Mouse (Mus musculus): ENCODE results near the gene Foxp1. TPM values are rescaled to one million over a fixed set of nuclear protein-coding genes. Genes with fewer than 3 reads are reported as not detected.

Gene Foxp1
- total and polyA plus RNA-seq, 2 experiments from 2014 or later, result 112 to 167 TPM

- Histone ChIP-seq H3K9ac (no peak overlapping the region), H3K27me3 (ENCODE audit: insufficient read depth, low read length) (no peaks in the 10 kb centered on the region), H3K36me3 (ENCODE audit: insufficient read depth) (no peaks in the 10 kb centered on the region; the same call in 1 of the 2 replicates), H3K27ac (ENCODE audit: low read depth, low read length) (0 out of 2 replicates have a peak overlapping the region, but pooled peaks have one; percentile 40), H3K4me2 (ENCODE audit: low read depth) (no peak overlapping the region), H3K4me3 (ENCODE audit: low read depth, low read length) (no peak overlapping the region), H3K9me3 (ENCODE audit: low read length) (no peaks in the 10 kb centered on the region), H3K4me1 (ENCODE audit: insufficient read depth) (no peaks in the 10 kb centered on the region)
- ATAC-seq (peak; percentile 59; the same call in 1 of the 2 replicates), DNase-seq (peak; percentile 62)
- TF ChIP-seq CTCF (IDR thresholded peaks at IDR 0.05; ENCODE audit: low read depth), result no peak
- 46% methylated on average over 6 of the region's 6 CpGs for WGBS
Observed at GRCm38 (mm10) chr6:99364545-99364944, 158.0 kb downstream of the Foxp1 start.

- Histone ChIP-seq H3K36me3 (ENCODE audit: insufficient read depth) (no peaks in the 10 kb centered on the region), H3K9me3 (ENCODE audit: low read length) (no peaks in the 10 kb centered on the region), H3K27me3 (ENCODE audit: insufficient read depth, low read length) (no peaks in the 10 kb centered on the region), H3K4me3 (ENCODE audit: low read depth, low read length) (no peak overlapping the region), H3K27ac (ENCODE audit: low read depth, low read length) (no peak overlapping the region), H3K4me2 (ENCODE audit: low read depth) (no peak overlapping the region), H3K4me1 (ENCODE audit: insufficient read depth) (no peaks in the 10 kb centered on the region), H3K9ac (no peak overlapping the region)
- no peak for DNase-seq
- ATAC-seq, result no peak
- no peak for TF ChIP-seq CTCF (IDR thresholded peaks at IDR 0.05; ENCODE audit: low read depth)
- whole genome bisulfite sequencing, result 91% methylated on average over 4 of the region's 4 CpGs
Observed at GRCm38 (mm10) chr6:99360581-99360980, 161.9 kb downstream of the Foxp1 start.

GRCm38 (mm10) chr6:99359765-99360499 is 162.6 kb downstream of the Foxp1 start:
- ATAC-seq, result no peak
- WGBS, result 78% methylated on average over 6 of the region's 6 CpGs
- H3K27me3 ChIP-seq (ENCODE audit: insufficient read depth, low read length), result no peaks in the 10 kb centered on the region
- no peak overlapping the region for H3K9ac ChIP-seq
- H3K4me3 ChIP-seq (ENCODE audit: low read depth, low read length), result no peak overlapping the region
- H3K9me3 ChIP-seq (ENCODE audit: low read length), result no peaks in the 10 kb centered on the region
- H3K36me3 ChIP-seq (ENCODE audit: insufficient read depth), result no peaks in the 10 kb centered on the region
- no peak for TF ChIP-seq CTCF (IDR thresholded peaks at IDR 0.05; ENCODE audit: low read depth)
- no peak for DNase-seq
- peaks cover 4% of the 10 kb centered on the region; the same call in 1 of the 2 replicates for H3K4me1 ChIP-seq (ENCODE audit: insufficient read depth)
- no peak overlapping the region for H3K27ac ChIP-seq (ENCODE audit: low read depth, low read length)
- no peak overlapping the region for H3K4me2 ChIP-seq (ENCODE audit: low read depth)

- H3K27me3 ChIP-seq (ENCODE audit: insufficient read depth, low read length), result no peaks in the 10 kb centered on the region
- peaks cover 4% of the 10 kb centered on the region; the same call in 1 of the 2 replicates for H3K4me1 ChIP-seq (ENCODE audit: insufficient read depth)
- no peak overlapping the region for H3K9ac ChIP-seq
- H3K4me2 ChIP-seq (ENCODE audit: low read depth), result no peak overlapping the region
- no peak for DNase-seq
- H3K27ac ChIP-seq (ENCODE audit: low read depth, low read length), result no peak overlapping the region
- TF ChIP-seq CTCF (IDR thresholded peaks at IDR 0.05; ENCODE audit: low read depth), result no peak
- no peak for ATAC-seq
- no peak overlapping the region for H3K4me3 ChIP-seq (ENCODE audit: low read depth, low read length)
- H3K9me3 ChIP-seq (ENCODE audit: low read length), result no peaks in the 10 kb centered on the region
- WGBS, result 84% methylated on average over 9 of the region's 9 CpGs
- H3K36me3 ChIP-seq (ENCODE audit: insufficient read depth), result no peaks in the 10 kb centered on the region
Observed at GRCm38 (mm10) chr6:99359036-99359698, 163.4 kb downstream of the Foxp1 start.

GRCm38 (mm10) chr6:99357931-99358330 is 164.6 kb downstream of the Foxp1 start:
- 89% methylated on average over 2 of the region's 2 CpGs for WGBS
- no peak for ATAC-seq
- no peak for TF ChIP-seq CTCF (IDR thresholded peaks at IDR 0.05; ENCODE audit: low read depth)

GRCm38 (mm10) chr6:99354338-99354737 is 168.2 kb downstream of the Foxp1 start:
- H3K4me2 ChIP-seq (ENCODE audit: low read depth), result no peak overlapping the region

More at GRCm38 (mm10) chr6:99357931-99358330, 164.6 kb downstream of the Foxp1 start:
- DNase-seq, result no peak
- Histone ChIP-seq H3K36me3 (ENCODE audit: insufficient read depth) (no peaks in the 10 kb centered on the region), H3K9me3 (ENCODE audit: low read length) (no peaks in the 10 kb centered on the region), H3K4me2 (ENCODE audit: low read depth) (no peak overlapping the region), H3K27me3 (ENCODE audit: insufficient read depth, low read length) (no peaks in the 10 kb centered on the region), H3K9ac (no peak overlapping the region), H3K4me3 (ENCODE audit: low read depth, low read length) (no peak overlapping the region), H3K4me1 (ENCODE audit: insufficient read depth) (peaks cover 4% of the 10 kb centered on the region; the same call in 1 of the 2 replicates), H3K27ac (ENCODE audit: low read depth, low read length) (no peak overlapping the region)

GRCm38 (mm10) chr6:99353441-99353840 is 169.1 kb downstream of the Foxp1 start:
- H3K36me3 ChIP-seq (ENCODE audit: insufficient read depth), result no peaks in the 10 kb centered on the region
- no peak overlapping the region for H3K4me3 ChIP-seq (ENCODE audit: low read depth, low read length)
- TF ChIP-seq CTCF (IDR thresholded peaks at IDR 0.05; ENCODE audit: low read depth), result no peak
- H3K4me1 ChIP-seq (ENCODE audit: insufficient read depth), result peaks cover 4% of the 10 kb centered on the region; the same call in 1 of the 2 replicates
- no peak for ATAC-seq
- no peaks in the 10 kb centered on the region for H3K9me3 ChIP-seq (ENCODE audit: low read length)
- WGBS, result 70% methylated on average over 2 of the region's 2 CpGs
- no peak overlapping the region for H3K9ac ChIP-seq
- no peaks in the 10 kb centered on the region for H3K27me3 ChIP-seq (ENCODE audit: insufficient read depth, low read length)
- no peak for DNase-seq
- H3K4me2 ChIP-seq (ENCODE audit: low read depth), result no peak overlapping the region
- H3K27ac ChIP-seq (ENCODE audit: low read depth, low read length), result no peak overlapping the region

More at GRCm38 (mm10) chr6:99354338-99354737, 168.2 kb downstream of the Foxp1 start:
- no peaks in the 10 kb centered on the region for H3K36me3 ChIP-seq (ENCODE audit: insufficient read depth)
- ATAC-seq, result no peak
- H3K27me3 ChIP-seq (ENCODE audit: insufficient read depth, low read length), result no peaks in the 10 kb centered on the region
- H3K4me3 ChIP-seq (ENCODE audit: low read depth, low read length), result no peak overlapping the region
- no peak for DNase-seq
- H3K4me1 ChIP-seq (ENCODE audit: insufficient read depth), result peaks cover 4% of the 10 kb centered on the region; the same call in 1 of the 2 replicates
- WGBS, result 64% methylated on average over 2 of the region's 2 CpGs
- no peak for TF ChIP-seq CTCF (IDR thresholded peaks at IDR 0.05; ENCODE audit: low read depth)
- no peak overlapping the region for H3K27ac ChIP-seq (ENCODE audit: low read depth, low read length)
- no peaks in the 10 kb centered on the region for H3K9me3 ChIP-seq (ENCODE audit: low read length)
- H3K9ac ChIP-seq, result no peak overlapping the region
